Mouse (Mus musculus): ENCODE data around the gene Olfr583. TPM values are rescaled to one million over a fixed set of nuclear protein-coding genes. Genes with fewer than 3 reads are reported as not detected.

Olfr583 gene
- polyA plus RNA-seq (2014; fragmentation: Nextera tagmentation; extraction: Ambion mirVana): not detected in 2 replicates

- no peaks in the 10 kb centered on the region for H3K4me1 ChIP-seq (ENCODE audit: control insufficient read depth, insufficient read depth, low read length)
- H3K27ac ChIP-seq (replicated peaks; ENCODE audit: low read depth, low read length): no peak within 1 kb of the TSS
- ATAC-seq (ENCODE audit: low read depth) (no peak), DNase-seq (ENCODE audit: low spot score) (no peak)
- H3K4me3 ChIP-seq (ENCODE audit: low read depth, low read length): no peak within 1 kb of the TSS
- WGBS: 71% methylated on average over 1 of the region's 1 CpGs
- no peaks in the 10 kb centered on the region for H3K27me3 ChIP-seq (replicated peaks; ENCODE audit: control insufficient read depth, insufficient read depth, low read length)
- no peaks in the 10 kb centered on the region for H3K36me3 ChIP-seq (ENCODE audit: control insufficient read depth, insufficient read depth, low read length)
- H3K9ac ChIP-seq (ENCODE audit: low read depth, low read length): no peak within 1 kb of the TSS
- H3K4me2 ChIP-seq (ENCODE audit: low read depth, low read length): no peak within 1 kb of the TSS
- no peaks in the 10 kb centered on the region for H3K9me3 ChIP-seq (ENCODE audit: control insufficient read depth, low read length)
Measured at GRCm38 (mm10) chr7:103051000-103051399, at the start of gene Olfr583. Olfr583 (plus strand) TSS chr7:103051300.

GRCm38 (mm10) chr7:103037724-103038123 is 13.4 kb upstream of the Olfr583 start, which contains the start of gene Olfr582:
Olfr582 (plus strand) TSS chr7:103038024.
- H3K4me1 ChIP-seq (ENCODE audit: control insufficient read depth, insufficient read depth, low read length): no peaks in the 10 kb centered on the region
- no peak within 1 kb of the TSS for H3K4me2 ChIP-seq (ENCODE audit: low read depth, low read length)
- no peak within 1 kb of the TSS for H3K4me3 ChIP-seq (ENCODE audit: low read depth, low read length)
- no peaks in the 10 kb centered on the region for H3K9me3 ChIP-seq (ENCODE audit: control insufficient read depth, low read length)
- H3K27ac ChIP-seq (replicated peaks; ENCODE audit: low read depth, low read length): no peak within 1 kb of the TSS
- no peak for ATAC-seq (ENCODE audit: low read depth)
- H3K36me3 ChIP-seq (ENCODE audit: control insufficient read depth, insufficient read depth, low read length): no peaks in the 10 kb centered on the region
- H3K9ac ChIP-seq (ENCODE audit: low read depth, low read length): no peak within 1 kb of the TSS
- DNase-seq (ENCODE audit: low spot score): no peak
- no peaks in the 10 kb centered on the region for H3K27me3 ChIP-seq (replicated peaks; ENCODE audit: control insufficient read depth, insufficient read depth, low read length)

- Histone ChIP-seq H3K9me3 (ENCODE audit: control insufficient read depth, low read length) (peaks cover 4% of the 10 kb centered on the region; the same call in 1 of the 2 replicates), H3K36me3 (ENCODE audit: control insufficient read depth, insufficient read depth, low read length) (no peaks in the 10 kb centered on the region), H3K4me1 (ENCODE audit: control insufficient read depth, insufficient read depth, low read length) (no peaks in the 10 kb centered on the region), H3K27ac (replicated peaks; ENCODE audit: low read depth, low read length) (no peak within 1 kb of the TSS), H3K4me2 (ENCODE audit: low read depth, low read length) (no peak within 1 kb of the TSS), H3K4me3 (ENCODE audit: low read depth, low read length) (no peak within 1 kb of the TSS), H3K27me3 (replicated peaks; ENCODE audit: control insufficient read depth, insufficient read depth, low read length) (no peaks in the 10 kb centered on the region), H3K9ac (ENCODE audit: low read depth, low read length) (no peak within 1 kb of the TSS)
- DNase-seq (ENCODE audit: low spot score) (no peak), ATAC-seq (ENCODE audit: low read depth) (no peak)
- 75% methylated on average over 1 of the region's 1 CpGs for WGBS
Measured at GRCm38 (mm10) chr7:103081585-103081984, 30.5 kb downstream of the Olfr583 start, which contains the start of gene Olfr584. Olfr584 (plus strand) TSS chr7:103081885.

- Histone ChIP-seq H3K9me3 (ENCODE audit: control insufficient read depth, low read length) (0 out of 2 replicates have a peak, but pooled peaks cover 2% of the 10 kb centered on the region), H3K4me2 (ENCODE audit: low read depth, low read length) (no peak within 1 kb of the TSS), H3K27me3 (replicated peaks; ENCODE audit: control insufficient read depth, insufficient read depth, low read length) (no peaks in the 10 kb centered on the region), H3K9ac (ENCODE audit: low read depth, low read length) (no peak within 1 kb of the TSS), H3K27ac (replicated peaks; ENCODE audit: low read depth, low read length) (no peak within 1 kb of the TSS), H3K4me1 (ENCODE audit: control insufficient read depth, insufficient read depth, low read length) (no peaks in the 10 kb centered on the region), H3K4me3 (ENCODE audit: low read depth, low read length) (no peak within 1 kb of the TSS), H3K36me3 (ENCODE audit: control insufficient read depth, insufficient read depth, low read length) (no peaks in the 10 kb centered on the region)
- ATAC-seq (ENCODE audit: low read depth) (no peak), DNase-seq (ENCODE audit: low spot score) (no peak)
- 79% methylated on average over 1 of the region's 1 CpGs for WGBS
Measured at GRCm38 (mm10) chr7:103097420-103097819, 46.3 kb downstream of the Olfr583 start, which contains the start of gene Olfr585. Olfr585 (plus strand) TSS chr7:103097720.

Other genes with a start within 250 kb of the Olfr583 start
- gene Olfr564, start 247.8 kb upstream of the Olfr583 start, polyA plus RNA-seq (2014; fragmentation: Nextera tagmentation; extraction: Ambion mirVana): not detected in 2 replicates
- 0.14 TPM in 1 of 2 replicates, not detected in the other for gene Olfr566, start 192.5 kb upstream of the Olfr583 start, polyA plus RNA-seq (2014; fragmentation: Nextera tagmentation; extraction: Ambion mirVana)
- not detected in 2 replicates for gene Olfr568, start 174.2 kb upstream of the Olfr583 start, polyA plus RNA-seq (2014; fragmentation: Nextera tagmentation; extraction: Ambion mirVana)
- gene Olfr569, start 160.4 kb upstream of the Olfr583 start, polyA plus RNA-seq (2014; fragmentation: Nextera tagmentation; extraction: Ambion mirVana): not detected in 2 replicates
- not detected in 2 replicates for gene Olfr570, start 156.7 kb upstream of the Olfr583 start, polyA plus RNA-seq (2014; fragmentation: Nextera tagmentation; extraction: Ambion mirVana)
- gene Olfr571, start 133.8 kb upstream of the Olfr583 start, polyA plus RNA-seq (2014; fragmentation: Nextera tagmentation; extraction: Ambion mirVana): 0.06 and 0.08 TPM in 2 replicates
- gene Olfr572, start 126.9 kb upstream of the Olfr583 start, polyA plus RNA-seq (2014; fragmentation: Nextera tagmentation; extraction: Ambion mirVana): not detected in 2 replicates
- not detected in 2 replicates for gene Olfr573-ps1, start 108.7 kb upstream of the Olfr583 start, polyA plus RNA-seq (2014; fragmentation: Nextera tagmentation; extraction: Ambion mirVana)
- not detected in 2 replicates for gene Olfr574, start 102.8 kb upstream of the Olfr583 start, polyA plus RNA-seq (2014; fragmentation: Nextera tagmentation; extraction: Ambion mirVana)
- not detected in 2 replicates for gene Olfr575, start 92.5 kb upstream of the Olfr583 start, polyA plus RNA-seq (2014; fragmentation: Nextera tagmentation; extraction: Ambion mirVana)
- not detected in 2 replicates for gene Olfr576, start 88.6 kb upstream of the Olfr583 start, polyA plus RNA-seq (2014; fragmentation: Nextera tagmentation; extraction: Ambion mirVana)
- gene Olfr577, start 75.4 kb upstream of the Olfr583 start, polyA plus RNA-seq (2014; fragmentation: Nextera tagmentation; extraction: Ambion mirVana): not detected in 2 replicates
- gene Olfr578, start 62.0 kb upstream of the Olfr583 start, polyA plus RNA-seq (2014; fragmentation: Nextera tagmentation; extraction: Ambion mirVana): 0.08 and 0.31 TPM in 2 replicates
- not detected in 2 replicates for gene Olfr582, start 13.3 kb upstream of the Olfr583 start, polyA plus RNA-seq (2014; fragmentation: Nextera tagmentation; extraction: Ambion mirVana)
- gene Olfr584, start 30.6 kb downstream of the Olfr583 start, polyA plus RNA-seq (2014; fragmentation: Nextera tagmentation; extraction: Ambion mirVana): 0.24 TPM in 1 of 2 replicates, not detected in the other
- not detected in 2 replicates for gene Olfr585, start 46.4 kb downstream of the Olfr583 start, polyA plus RNA-seq (2014; fragmentation: Nextera tagmentation; extraction: Ambion mirVana)
- gene Olfr586, start 74.3 kb downstream of the Olfr583 start, polyA plus RNA-seq (2014; fragmentation: Nextera tagmentation; extraction: Ambion mirVana): not detected in 2 replicates
- not detected in 2 replicates for gene Olfr588-ps1, start 89.6 kb downstream of the Olfr583 start, polyA plus RNA-seq (2014; fragmentation: Nextera tagmentation; extraction: Ambion mirVana)
- gene Olfr589, start 105.1 kb downstream of the Olfr583 start, polyA plus RNA-seq (2014; fragmentation: Nextera tagmentation; extraction: Ambion mirVana): not detected in 2 replicates
- 0.33 TPM in 1 of 2 replicates, not detected in the other for gene Olfr591, start 127.0 kb downstream of the Olfr583 start, polyA plus RNA-seq (2014; fragmentation: Nextera tagmentation; extraction: Ambion mirVana)
- not detected in 2 replicates for gene Olfr592, start 133.5 kb downstream of the Olfr583 start, polyA plus RNA-seq (2014; fragmentation: Nextera tagmentation; extraction: Ambion mirVana)
- gene Olfr593, start 160.6 kb downstream of the Olfr583 start, polyA plus RNA-seq (2014; fragmentation: Nextera tagmentation; extraction: Ambion mirVana): not detected in 2 replicates
- gene Olfr594, start 165.7 kb downstream of the Olfr583 start, polyA plus RNA-seq (2014; fragmentation: Nextera tagmentation; extraction: Ambion mirVana): not detected in 2 replicates
- not detected in 2 replicates for gene Usp17ld, start 201.2 kb downstream of the Olfr583 start, polyA plus RNA-seq (2014; fragmentation: Nextera tagmentation; extraction: Ambion mirVana)

All from embryonic facial prominence, embryonic 14.5 days (tissue).